Mouse (Mus musculus) ES-E14 (cell line): ENCODE measurements around the gene Rims4. TPM values are rescaled to one million over a fixed set of nuclear protein-coding genes. Genes with fewer than 3 reads are reported as not detected.

ENCODE experiments used
- DNase-seq: peaks from one replicate; pipeline ENCODE4 v3.0.0-alpha.2; 2013; ENCODE audit warnings: low read depth, low spot score
- H3K27ac ChIP-seq: 2 replicates; pipeline ENCODE4 v1.5.1; 2012; ENCODE audit warnings: low read depth, mild to moderate bottlenecking, low read length, moderate library complexity, mixed read lengths; ENCODE audit not compliant: poor library complexity, insufficient read depth, severe bottlenecking
- H3K36me3 ChIP-seq: 2 replicates; pipeline ENCODE4 v1.6.1; 2012; ENCODE audit warnings: mild to moderate bottlenecking, low read length, moderate library complexity, mixed read lengths; ENCODE audit not compliant: control insufficient read depth, poor library complexity, insufficient read depth, severe bottlenecking
- H3K4me1 ChIP-seq, 2 experiments: fragments of 150-350 bp in 1 of 2; sonication (generic) in 1 of 2; 2 replicates each; pipeline ENCODE4 v1.6.1; 2012; ENCODE audit warnings: low read length in 2 of 2, mild to moderate bottlenecking in 1 of 2, mixed read lengths in 1 of 2; ENCODE audit not compliant: control insufficient read depth in 2 of 2, insufficient read depth in 2 of 2, poor library complexity in 1 of 2
- H3K4me3 ChIP-seq, 2 experiments: fragments of 150-350 bp in 1 of 2; sonication (generic) in 1 of 2; 2 replicates each; pipeline ENCODE4 v1.5.1; 2012; ENCODE audit warnings: low read length in 2 of 2, low read depth in 1 of 2, mild to moderate bottlenecking in 1 of 2, mixed read lengths in 1 of 2; ENCODE audit not compliant: insufficient read depth in 1 of 2, poor library complexity in 1 of 2, severe bottlenecking in 1 of 2
- H3K9ac ChIP-seq: 2 replicates; pipeline ENCODE4 v1.6.1; 2012; ENCODE audit warnings: low read depth, mild to moderate bottlenecking, low read length, mixed read lengths; ENCODE audit not compliant: poor library complexity, insufficient read depth, severe bottlenecking
- H3K9me3 ChIP-seq: fragments of 150-350 bp; sonication (generic); 2 replicates; pipeline ENCODE4 v1.6.1; 2012; ENCODE audit warnings: low read depth, mild to moderate bottlenecking, low read length; ENCODE audit not compliant: control insufficient read depth, insufficient read depth
- CHD2 ChIP-seq: IDR thresholded peaks from 2 replicates; pipeline ENCODE4 v1.6.1; 2014; ENCODE audit warnings: mild to moderate bottlenecking, low read depth, low read length, inconsistent platforms
- HCFC1 ChIP-seq: IDR thresholded peaks from 2 replicates; pipeline ENCODE4 v1.6.1; 2012; ENCODE audit warnings: low read length, inconsistent platforms, borderline replicate concordance; ENCODE audit not compliant: insufficient read depth
- MAFK ChIP-seq: IDR thresholded peaks from 2 replicates; pipeline ENCODE4 v1.6.1; 2014; ENCODE audit warnings: mild to moderate bottlenecking, low read depth, low read length, inconsistent platforms; ENCODE audit not compliant: insufficient read depth
- ZC3H11A ChIP-seq: IDR thresholded peaks from 2 replicates; pipeline ENCODE4 v1.6.1; 2012; ENCODE audit warnings: low read depth, mild to moderate bottlenecking, inconsistent platforms, low read length, borderline replicate concordance
- ZNF384 ChIP-seq: IDR thresholded peaks from 2 replicates; pipeline ENCODE4 v1.6.1; 2012; ENCODE audit warnings: low read depth, low read length, inconsistent platforms
- in situ Hi-C, 2 experiments: fragments of 600-800 bp; cut with MboI; formaldehyde crosslinking; loops; one replicate each; pipeline ENCODE4 v1.15.1; 2025; ENCODE audit warnings: low sequenced_read_pairs in 2 of 2, inconsistent platforms in 1 of 2; ENCODE audit not compliant: unreplicated experiment in 2 of 2
- total RNA-seq: library from RNA; depleted of rRNA; stranded (reverse); fragments of 300-350 nt; gene quantifications from 2 replicates; pipeline ENCODE4 v1.2.3, GENCODE M21; 2012

Gene Rims4
- total RNA-seq, 1 experiment: 0.98 TPM

DNA sequence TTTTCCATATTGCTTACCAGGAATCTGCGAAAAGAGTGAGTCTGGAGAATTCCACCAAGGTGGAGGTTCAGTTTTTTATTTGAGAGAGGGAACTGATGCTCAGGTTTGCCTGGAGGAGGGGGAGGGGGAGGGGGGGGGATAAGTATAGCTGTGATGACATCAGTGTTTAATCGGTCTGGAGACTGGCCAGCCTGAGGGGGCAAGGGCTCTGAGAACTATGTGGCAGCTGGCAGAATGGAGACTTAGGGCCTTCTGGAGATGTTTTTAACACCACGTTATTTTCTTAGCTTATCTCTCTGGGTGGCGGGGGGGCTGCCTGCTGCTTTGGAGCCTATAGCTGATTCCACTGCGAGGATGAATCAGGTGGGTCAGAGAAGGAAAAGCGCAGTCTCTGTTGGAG, 24.6 kb upstream of the Rims4 start:
- no peaks in the 10 kb centered on the region for H3K9me3 ChIP-seq
- in situ Hi-C loops: loop anchor here in 1 of 2 experiments (10.0 kb wide), 1 partner anchor 88 kb away; the partner anchor contains the start of gene Kcnk15
- H3K4me3 ChIP-seq: no peak overlapping the region
- DNase-seq: no peak
- H3K9ac ChIP-seq: no peak overlapping the region
- H3K36me3 ChIP-seq: no peaks in the 10 kb centered on the region
- H3K27ac ChIP-seq: no peak overlapping the region
- H3K4me1 ChIP-seq: no peaks in the 10 kb centered on the region
- TF ChIP-seq ZNF384: no peak
- TF ChIP-seq ZC3H11A: no peak
- no peak for TF ChIP-seq MAFK
- no peak for TF ChIP-seq CHD2
- TF ChIP-seq HCFC1: no peak

DNA sequence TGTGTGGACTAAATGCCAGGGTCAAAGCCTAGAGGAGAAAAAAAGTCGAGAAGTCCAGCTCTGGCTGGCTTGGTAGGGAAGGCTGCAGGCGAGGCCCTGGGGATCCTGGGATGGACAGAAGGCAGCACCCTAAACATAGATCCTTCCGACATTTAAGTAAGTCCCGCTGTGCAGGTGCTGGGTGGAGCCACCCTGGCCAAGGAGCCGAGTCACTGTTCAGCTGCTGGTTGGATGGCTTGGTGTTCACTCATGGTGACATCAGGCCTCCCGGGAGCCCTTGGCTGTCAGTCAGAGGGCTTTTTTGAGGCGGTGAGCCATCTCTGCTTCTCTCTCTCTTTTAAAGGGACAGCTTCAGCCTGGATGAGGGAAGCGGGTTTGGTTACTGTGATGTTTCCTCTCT, 21.0 kb upstream of the Rims4 start:
- Histone ChIP-seq H3K4me1 (no peaks in the 10 kb centered on the region), H3K36me3 (no peaks in the 10 kb centered on the region), H3K9me3 (no peaks in the 10 kb centered on the region), H3K4me3 (no peak overlapping the region), H3K9ac (no peak overlapping the region), H3K27ac (no peak overlapping the region)
- DNase-seq: no peak
- in situ Hi-C loops: no loop called here
- TF ChIP-seq CHD2: no peak
- TF ChIP-seq ZNF384: no peak
- no peak for TF ChIP-seq ZC3H11A
- TF ChIP-seq HCFC1: no peak

DNA sequence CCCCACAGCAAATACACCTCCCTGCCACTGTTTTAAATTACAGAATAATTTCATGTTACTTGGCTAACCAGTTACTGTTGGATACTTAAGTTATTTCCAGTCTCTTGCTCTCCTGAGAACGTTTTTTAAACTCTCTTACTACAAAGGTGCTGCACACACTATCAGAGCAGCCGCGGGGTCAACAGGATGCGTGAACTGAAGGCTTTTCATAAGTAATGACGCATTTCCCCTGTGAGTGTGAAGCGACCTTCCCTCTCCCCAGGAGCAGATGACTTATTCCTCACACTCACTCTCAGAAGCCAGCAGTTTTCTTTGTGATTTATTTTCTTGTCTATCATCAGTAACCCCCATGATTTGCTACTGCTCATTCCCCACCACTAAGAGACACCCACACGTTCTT, 13.7 kb upstream of the Rims4 start:
- Histone ChIP-seq H3K9me3 (no peaks in the 10 kb centered on the region), H3K36me3 (no peaks in the 10 kb centered on the region), H3K27ac (no peak overlapping the region), H3K4me3 (no peak overlapping the region), H3K9ac (no peak overlapping the region), H3K4me1 (no peaks in the 10 kb centered on the region)
- no peak for DNase-seq
- in situ Hi-C loops: no loop called here
- TF ChIP-seq CHD2 (no peak), ZNF384 (no peak), MAFK (no peak), ZC3H11A (no peak), HCFC1 (no peak)

DNA sequence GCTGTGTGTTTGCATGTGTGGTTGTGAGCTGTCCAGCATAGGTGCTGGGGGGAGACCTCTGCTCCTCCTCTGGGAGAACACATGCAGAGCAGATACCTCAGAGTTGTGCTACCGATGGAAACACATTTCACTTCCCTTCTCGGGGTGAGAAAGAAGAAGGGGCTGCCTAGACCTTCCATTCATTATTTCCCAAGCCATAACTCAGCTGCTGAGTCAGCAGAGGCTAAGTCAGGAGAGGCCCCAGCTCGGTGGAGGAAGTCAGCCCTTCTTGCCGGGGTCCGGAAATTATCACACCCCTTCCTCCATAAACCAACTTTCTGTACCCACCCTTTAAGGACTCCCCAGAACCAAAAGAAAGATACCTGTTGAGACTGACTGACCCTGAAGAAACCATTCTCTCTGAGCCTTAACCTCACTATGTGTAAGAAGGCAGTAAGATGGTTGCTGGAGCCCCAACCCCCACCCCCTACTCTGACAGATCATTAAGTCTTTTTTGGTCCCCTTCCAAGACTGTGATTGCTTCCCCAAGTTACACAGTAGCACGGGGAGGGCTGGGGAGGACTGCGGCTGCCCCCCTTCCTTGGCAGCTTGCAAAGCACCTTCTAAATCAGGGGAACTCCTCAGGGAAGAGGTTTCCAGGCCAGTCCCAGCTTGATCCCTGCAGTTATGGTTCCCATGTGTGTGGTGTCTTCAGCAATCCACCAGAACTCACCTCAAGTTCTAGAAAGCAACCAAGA, 10.1 kb upstream of the Rims4 start:
- DNase-seq: no peak
- no peaks in the 10 kb centered on the region for H3K4me1 ChIP-seq
- H3K9ac ChIP-seq: no peak overlapping the region
- no peak for TF ChIP-seq ZNF384
- no peak for TF ChIP-seq MAFK
- TF ChIP-seq ZC3H11A: no peak
- no peak for TF ChIP-seq HCFC1
- no peak for TF ChIP-seq CHD2
- no peaks in the 10 kb centered on the region for H3K36me3 ChIP-seq
- in situ Hi-C loops: no loop called here
- H3K27ac ChIP-seq: no peak overlapping the region
- H3K9me3 ChIP-seq: no peaks in the 10 kb centered on the region
- H3K4me3 ChIP-seq: no peak overlapping the region
